Mouse (Mus musculus) G1E (cell line): ENCODE data around the gene Hoxa11.

Experiments used
- CTCF ChIP-seq: IDR thresholded peaks from 2 replicates; pipeline ENCODE4 v1.5.1; 2012; ENCODE audit warnings: low read depth, low read length, inconsistent platforms, mixed read lengths
- GATA2 ChIP-seq: IDR thresholded peaks from 2 replicates; pipeline ENCODE4 v1.6.1; 2012; ENCODE audit warnings: low read depth, low read length, inconsistent platforms, borderline replicate concordance
- TAL1 ChIP-seq: conservative IDR thresholded peaks from 2 replicates; pipeline ENCODE4 v1.6.1; 2012; ENCODE audit warnings: low read depth, low read length, inconsistent platforms, mixed read lengths

- TF ChIP-seq CTCF, result no peak
- TF ChIP-seq GATA2, result no peak
- TF ChIP-seq TAL1, result no peak
Observed at GRCm38 (mm10) chr6:52208868-52209684, 36.5 kb downstream of the Hoxa11 start.
